Mouse (Mus musculus): ENCODE data around the gene Zic4.

GRCm38 (mm10) chr9:91404905-91405752 lies 42.9 kb downstream of the Zic4 start:
- no peak for TF ChIP-seq CTCF (IDR thresholded peaks at IDR 0.05; ENCODE audit: low read depth)
- no peak for TF ChIP-seq EP300 (IDR thresholded peaks at IDR 0.05; ENCODE audit: low read depth)

Measured in liver, postnatal 0 days (tissue).